Mouse (Mus musculus) lung, postnatal 36 days (tissue): ENCODE measurements around the gene Bptf.
"Not testable (repeated sequence)": the region's sequence is repeated elsewhere in the genome, so short reads cannot be mapped to it uniquely, and the experiment has no call there.

Experiments
- DNase-seq: peaks from one replicate; pipeline ENCODE4 v3.0.0; 2022; ENCODE audit warnings: mixed read lengths

Gene Bptf

DNA sequence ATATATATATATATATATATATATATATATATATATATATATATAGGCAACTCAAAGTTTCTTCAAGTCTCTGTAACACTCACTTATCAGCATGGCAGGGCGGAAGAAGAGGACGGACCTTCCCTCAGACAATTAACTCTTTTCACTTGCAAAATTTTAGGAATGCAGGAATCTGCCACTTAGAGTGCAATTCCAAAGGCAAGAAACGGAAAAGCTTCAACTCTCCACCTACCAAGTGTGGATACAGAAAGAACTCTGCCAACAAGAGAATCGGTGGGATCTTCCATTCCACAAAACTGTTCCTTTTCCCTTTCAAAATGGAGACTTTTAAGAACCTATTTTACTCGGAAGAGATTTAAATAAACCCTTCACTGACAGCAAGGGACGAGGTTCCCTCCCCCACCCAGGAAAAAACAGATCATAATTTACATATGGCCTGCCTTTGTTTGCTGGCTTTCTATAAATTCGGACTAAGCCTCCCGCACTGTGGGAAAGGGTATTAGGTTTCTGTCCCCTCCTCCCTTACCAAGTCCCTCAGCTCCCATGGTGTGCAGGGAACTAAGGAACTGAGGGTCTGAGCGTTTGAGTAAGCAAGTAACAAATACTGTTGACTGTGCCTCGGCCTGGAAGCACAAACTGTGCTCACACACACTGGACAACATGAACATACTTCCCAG, 17.9 kb downstream of the Bptf start:
- DNase-seq = no peak

DNA sequence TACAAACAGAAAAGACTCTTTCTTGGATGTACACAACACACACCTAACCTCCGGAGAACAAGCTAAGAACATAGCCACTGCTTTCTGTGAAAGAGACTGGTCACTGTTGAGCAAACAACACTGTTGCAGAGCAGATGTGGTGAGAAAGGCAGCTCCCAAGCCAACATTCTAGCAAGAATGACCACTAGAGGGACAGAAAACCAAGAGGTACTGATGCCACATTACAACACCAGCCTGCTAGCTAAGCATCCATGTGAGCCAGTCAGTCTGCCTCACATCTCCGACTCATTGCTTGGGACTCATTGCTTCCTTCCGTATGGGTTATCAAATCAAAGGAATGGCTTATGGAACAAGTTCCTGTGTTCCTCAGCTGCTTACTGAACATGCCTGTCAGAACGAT, 18.8 kb downstream of the Bptf start:
- peak; percentile 75 for DNase-seq

DNA sequence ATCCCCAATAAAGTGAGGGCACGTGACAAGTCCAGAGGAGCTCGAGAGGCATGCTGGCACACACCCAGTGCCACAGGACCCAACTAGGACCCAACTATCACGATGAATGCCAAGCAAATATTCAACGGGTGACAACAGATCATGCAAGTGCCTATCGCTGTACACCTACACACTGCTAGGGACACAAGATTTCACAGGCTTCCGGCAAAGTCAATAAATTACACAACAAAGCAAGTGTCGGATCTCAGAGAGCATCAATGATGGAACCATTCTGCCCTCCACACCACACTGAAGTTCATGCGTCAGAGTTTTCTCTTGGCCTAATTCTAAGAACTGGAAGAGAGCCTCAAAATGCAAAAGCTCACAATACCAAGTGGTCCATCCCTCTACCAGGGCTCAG, 22.3 kb downstream of the Bptf start:
- DNase-seq = no peak

DNA sequence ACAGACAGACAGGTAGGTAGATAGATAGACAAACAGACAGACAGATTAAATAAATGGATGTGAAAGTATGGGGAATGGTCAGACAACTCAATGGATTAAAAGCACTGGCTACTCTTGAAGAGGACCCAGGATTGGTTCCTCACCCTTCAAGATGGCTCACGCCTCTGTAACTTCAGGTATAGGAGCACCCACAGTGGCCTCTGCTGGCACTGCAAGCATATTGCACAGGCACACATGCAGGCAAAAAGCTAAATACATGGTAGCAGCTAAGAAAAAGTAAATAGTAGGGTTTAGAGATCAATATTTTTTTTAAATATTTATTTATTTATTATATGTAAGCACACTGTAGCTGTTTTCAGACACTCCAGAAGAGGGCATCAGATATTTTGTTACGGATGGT, 23.0 kb downstream of the Bptf start:
- no peak for DNase-seq

DNA sequence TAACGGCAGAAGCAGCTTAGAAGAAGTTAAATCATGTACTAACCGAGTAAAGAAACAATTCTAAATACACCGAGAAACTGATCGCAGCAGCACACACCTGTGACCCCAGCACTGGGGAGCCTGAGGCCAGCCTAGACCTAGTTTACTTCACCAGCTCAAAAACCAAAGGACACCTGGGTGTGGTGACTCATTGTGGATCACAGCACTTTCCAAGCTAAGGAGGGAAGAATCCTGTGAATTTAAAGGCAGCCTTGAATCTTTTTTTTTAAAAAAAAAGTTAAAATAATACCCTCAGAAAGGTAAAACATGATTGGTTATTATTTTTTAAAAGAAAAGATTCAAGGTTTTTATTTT, 24.2 kb downstream of the Bptf start:
- DNase-seq = no peak

DNA sequence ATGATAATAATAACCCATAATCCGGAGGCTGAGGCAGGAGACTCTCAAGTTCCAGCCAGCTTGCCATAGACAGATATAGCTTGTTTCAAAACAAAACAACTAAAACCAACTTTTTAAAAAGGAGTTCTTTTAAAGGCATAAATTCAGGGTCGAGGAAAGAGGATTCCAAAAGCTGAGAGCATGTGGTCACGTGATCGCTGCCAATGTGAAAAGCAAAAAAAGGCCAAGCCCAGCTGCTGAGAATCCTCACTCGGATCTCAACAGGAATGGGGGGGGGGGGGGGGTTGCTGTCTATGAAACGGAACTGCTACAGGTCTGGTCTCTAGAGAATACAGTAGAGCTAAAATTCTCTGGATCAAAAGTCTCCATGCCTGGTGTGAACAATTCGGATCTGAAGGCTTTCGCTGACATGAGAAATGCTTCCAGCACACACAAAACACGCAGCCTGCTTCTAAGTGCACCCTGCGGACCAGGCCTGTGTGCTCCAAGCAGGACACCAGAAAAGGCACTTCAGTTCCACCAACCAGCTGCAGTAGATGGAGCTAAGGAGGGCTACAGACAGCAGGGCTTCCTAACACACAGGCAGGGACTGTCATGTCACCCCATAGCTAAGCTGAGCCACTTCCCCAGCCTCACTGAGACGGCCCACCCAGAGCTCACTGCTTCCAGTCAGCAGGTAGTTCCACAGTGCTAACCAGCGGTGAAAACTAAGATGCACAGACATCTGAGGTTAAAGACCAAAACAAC, 24.8 kb downstream of the Bptf start:
- no peak for DNase-seq

DNA sequence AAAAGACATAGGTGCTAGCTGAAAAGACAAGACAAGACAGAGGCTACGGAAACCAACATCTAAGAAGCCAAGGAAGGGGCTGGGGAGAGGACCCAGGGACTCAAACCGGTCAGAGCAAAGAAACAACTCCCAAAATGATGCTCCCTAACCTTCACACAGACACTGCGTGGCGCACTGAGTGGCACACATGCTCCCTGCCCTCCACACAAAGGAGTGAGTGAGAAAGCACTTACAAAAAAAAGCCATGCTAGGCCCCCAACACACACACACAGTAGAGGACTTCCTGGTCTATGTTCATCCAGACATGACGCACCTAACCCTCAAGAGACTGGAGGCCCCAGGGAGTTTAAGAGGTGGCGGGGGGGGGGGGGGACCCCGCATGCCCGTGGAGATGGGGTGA, 25.5 kb downstream of the Bptf start:
- DNase-seq = no peak

DNA sequence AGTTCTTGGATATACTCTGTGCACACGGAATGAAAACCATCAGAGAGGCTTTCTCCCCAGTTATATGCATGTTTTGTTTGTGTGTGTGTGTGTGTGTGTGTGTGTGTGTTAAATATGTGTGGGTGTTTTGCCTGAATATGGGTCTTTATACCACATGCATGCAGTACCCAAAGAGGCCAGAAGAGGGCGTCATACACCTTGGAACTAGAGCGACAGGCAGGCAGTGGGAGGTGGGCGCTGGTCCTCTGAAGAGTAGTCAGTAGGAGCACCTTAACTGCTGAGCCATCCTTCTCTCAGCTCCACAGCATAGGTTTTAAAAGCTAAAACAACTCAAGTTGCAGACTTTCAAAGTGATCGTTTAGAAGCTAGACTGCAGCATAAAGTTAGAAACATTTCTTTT, 26.7 kb downstream of the Bptf start:
- peak; percentile 93 for DNase-seq

DNA sequence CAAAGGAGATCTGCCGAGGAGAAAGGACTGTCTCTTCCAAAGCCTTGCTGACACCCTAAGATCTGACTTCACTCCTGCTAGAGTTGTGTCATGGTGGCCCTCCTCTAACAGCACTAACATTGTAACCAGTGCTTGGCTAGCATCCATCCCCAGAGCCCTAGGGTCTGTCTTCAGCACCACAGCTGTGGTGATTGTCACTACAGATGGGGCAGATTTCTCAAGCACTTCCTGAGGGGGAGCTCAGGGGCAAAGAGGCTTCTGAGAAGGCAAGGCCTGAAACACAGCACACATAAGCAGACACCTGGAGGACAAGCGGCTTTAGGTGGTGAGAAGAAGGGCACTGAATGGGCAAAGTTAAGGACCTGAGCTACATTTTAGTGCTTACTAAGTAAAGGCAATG, 28.2 kb downstream of the Bptf start:
- DNase-seq = no peak

DNA sequence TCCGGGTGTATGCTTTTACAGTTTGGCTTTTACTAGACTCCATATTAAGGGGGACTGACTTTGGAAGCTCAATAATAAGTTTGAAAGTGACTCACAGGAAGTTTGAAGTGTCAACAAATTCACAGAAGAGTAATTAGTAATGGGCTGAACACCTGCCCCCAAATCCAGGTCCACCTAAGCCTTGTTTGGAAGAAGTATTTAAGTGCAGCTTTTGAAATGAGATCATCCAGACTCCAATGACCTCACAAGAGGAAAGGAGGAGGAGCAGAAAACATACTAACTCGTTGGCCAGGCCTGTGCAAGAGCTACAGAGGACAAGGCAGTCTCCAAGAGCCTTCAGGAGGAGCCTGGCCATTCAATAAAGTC, 28.7 kb downstream of the Bptf start:
- DNase-seq = no peak

DNA sequence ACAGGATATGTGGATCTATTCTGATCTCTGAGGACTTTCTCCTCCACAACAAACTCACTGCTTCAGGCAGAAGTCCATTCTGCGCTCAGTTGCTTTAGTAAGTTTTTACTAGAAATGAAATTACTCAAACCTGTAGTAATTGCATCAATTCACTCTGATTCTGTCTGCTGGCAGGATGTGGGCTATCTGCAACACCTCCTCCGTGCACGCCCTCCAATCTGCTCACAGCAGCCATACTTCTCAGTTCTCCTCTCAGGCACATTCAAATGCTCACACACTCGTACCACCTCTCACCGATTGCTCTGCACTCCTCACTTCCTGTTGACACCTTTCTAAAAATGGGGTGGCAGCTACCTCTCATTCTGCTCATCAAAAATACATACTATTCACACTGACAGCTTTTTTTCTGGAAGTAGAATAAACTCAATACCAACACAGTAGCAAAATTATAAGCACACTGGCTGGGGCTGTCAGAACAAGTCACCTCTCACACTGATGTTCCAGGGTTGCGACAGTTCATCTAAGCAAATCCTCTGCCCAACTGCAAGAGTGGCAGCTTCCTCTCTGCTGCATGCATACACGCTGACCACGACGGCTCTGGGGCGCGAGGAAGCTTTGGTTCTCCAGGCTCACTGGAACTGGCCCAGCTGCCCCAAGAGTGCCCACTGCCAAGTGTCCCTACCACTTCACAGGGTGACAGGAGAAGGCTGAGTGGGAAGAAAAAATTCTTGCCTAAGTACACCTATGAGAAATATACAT, 29.3 kb downstream of the Bptf start:
- DNase-seq = peak; percentile 63

DNA sequence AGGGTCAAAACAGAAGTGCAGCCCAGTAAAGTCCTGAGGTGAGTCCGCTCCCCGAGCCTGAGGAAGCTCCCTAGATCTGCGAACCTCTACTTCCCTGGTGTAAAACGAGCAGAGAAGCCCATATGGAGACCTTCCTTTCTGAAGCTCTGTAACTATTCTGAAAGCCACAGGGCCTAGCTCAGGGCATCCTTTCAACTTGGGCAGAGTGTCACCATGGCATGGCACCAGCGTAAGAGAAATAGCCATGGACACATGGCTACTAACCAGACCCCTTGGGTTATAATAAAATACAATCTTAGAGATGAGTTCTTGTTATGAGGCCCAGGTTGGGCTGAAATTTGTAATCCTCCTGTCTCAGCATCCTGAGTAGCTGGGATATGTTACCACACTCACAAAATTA, 35.0 kb downstream of the Bptf start:
- no peak for DNase-seq

DNA sequence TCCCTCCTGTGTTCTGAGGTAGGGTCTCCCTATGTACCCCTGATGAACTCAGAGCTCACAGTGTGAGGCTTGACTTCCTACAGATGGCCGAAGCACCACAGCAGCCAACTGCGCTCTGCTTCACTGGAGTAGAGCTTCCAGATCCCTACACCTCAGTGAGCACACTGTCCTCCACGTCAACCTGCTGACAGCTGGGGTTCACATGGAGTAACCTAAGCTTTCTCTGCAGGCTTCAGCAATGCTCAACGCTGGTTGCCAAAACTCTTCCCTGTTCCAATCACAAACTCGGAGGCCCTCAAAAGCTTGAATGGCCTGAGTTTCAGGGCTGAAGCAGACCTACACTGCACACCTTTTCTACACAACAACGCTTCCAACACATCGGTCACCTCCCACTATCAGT, 38.1 kb downstream of the Bptf start:
- no peak for DNase-seq

DNA sequence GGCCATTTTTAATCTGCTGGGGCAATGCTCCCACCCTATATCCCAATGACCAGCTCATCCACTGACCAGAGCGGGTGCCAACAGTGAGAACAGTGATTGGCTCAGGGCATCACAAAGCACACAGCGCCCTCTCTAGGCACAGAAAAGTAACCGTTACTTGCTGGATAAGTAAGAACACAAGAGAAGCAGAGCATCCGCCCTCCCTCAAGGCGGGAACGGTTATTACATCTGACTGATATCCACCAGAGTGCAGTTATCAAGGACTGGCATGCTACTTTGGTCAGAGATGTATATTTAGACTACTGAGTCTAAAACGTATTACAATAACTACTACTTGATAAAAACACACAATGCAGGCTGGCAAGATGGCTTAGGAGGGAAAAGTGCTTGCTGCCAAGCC, 39.3 kb downstream of the Bptf start:
- DNase-seq = no peak

DNA sequence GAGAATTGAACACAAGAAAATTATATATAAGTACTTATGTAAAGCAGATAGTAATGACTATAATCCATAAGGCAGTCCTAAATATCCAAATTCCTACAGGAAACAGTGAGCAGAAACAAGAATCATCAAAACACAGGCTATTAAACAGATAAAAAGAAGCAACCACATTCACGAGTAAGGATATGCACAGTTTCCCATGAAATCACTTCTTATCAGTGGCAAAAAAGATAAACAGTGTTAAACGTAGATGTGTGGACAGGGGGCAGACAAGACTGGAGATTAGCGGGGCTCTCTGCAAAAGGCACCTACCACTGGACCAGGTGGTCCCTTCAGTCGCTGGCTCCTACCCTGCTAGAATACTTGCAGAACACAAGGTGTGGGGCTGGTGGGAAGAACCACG, 46.1 kb downstream of the Bptf start:
- no peak for DNase-seq

DNA sequence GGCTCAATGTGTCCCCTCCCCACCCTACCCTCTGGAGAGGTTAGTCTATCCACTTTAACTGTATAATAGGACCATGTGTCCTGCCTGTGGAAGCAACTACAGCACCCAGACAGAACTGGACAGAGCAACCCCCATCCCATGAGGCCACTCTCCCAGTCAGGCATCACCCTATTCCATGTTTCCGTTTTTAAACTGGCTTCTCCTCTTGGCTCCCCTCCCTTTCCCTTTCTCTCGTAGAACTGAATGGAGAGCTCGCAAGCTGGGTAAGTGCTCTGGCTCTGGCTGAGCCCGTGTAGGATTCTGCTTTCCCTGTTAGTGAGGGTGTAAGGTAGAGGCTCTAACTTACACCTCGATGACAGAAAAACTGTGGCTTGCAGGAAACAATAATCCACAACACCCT, 48.4 kb downstream of the Bptf start:
- DNase-seq = no peak

DNA sequence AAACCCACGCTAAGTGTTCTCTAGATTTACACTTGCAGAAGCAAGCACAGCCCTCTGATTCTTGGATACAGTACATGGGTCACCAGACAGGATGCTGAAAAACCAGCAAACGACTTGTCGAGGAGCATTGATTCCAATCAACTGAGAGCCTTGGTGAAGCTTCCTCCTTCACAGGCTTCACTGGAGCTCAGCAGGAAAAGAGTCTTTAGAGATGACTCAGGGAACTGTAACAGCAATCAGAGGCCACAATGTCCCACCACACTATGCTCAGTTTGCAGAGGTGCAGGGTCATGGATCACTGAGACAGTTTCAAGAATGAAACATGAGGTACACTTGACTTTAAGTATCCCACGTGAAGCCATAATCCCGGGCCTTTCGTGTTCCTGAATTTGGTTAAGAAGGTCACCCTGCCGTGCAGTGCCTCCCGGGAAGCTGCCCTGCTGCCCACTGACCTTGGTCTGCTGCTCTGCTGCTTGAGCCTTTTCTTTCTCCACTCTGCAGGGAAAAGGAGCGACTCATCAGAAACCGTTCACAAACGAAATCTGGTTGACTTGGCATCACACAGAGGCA, 66.6 kb downstream of the Bptf start:
- no peak for DNase-seq

DNA sequence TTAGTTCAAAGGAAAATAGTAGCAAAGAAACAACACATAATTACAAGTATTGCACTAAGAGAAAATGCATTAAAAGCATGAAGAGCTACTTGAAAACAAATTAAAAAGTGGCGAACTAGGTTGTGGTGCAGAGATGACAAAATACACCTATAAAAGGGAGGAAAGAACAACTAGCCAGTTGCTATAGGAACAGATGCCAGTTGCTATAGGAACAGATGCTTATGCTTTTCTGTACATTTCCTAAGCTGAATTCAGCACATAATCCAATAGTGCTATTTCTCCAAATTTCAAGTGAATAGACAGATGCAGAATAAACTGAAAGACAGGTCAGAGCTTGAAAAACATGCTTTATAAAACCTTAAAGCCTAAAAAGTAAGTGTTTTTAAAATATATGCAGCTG, 67.3 kb downstream of the Bptf start:
- no peak for DNase-seq

DNA sequence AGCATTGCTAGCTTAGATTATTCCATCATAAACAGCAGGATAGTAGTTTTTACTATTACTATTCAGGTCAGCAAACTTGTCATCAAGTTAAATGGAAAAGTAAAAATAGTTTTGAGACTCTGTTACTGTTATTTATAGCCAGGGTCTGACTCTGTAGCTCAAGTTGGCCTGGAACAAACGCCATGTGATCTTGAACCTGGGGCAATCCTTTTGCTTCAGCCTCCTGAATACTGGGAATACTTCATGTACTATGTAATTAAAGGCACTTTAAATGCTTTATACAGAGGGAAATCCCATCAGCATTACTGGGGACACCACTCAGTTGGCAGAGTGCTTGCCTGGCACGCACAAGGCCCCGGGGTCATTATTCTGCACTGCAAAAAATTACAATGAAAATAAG, 68.9 kb downstream of the Bptf start:
- DNase-seq = no peak

DNA sequence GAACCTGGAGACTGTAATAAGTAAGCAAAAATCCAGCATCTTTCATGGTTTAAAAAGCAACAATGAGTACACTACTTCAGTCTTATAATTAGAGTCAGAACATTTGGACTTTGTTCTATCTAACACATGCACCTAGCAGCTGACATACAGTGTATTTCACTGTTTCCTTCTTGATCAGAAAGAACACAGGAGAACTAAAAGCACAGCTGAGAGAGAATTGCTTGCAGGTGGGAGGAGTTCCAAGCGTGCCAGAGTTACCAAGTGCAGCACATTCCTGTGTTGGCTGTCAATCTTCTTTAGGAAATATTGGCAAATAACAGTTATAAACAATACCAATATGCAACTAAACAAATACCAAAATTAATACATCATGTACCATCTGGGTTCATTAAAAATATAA, 71.0 kb downstream of the Bptf start:
- no peak for DNase-seq

DNA sequence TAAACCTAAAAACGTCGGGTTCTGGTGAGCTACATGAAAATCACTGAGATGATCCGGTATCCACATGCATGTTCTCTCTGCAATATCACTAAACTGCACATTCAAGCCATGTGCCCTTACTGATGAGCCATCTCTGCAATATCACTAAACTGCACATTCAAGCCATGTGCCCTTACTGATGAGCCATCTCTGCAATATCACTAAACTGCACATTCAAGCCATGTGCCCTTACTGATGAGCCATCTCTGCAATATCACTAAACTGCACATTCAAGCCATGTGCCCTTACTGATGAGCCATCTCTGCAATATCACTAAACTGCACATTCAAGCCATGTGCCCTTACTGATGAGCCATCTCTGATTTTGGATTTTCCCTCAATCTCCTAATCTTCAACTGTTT, 72.3 kb downstream of the Bptf start:
- DNase-seq = not testable (repeated sequence)

DNA sequence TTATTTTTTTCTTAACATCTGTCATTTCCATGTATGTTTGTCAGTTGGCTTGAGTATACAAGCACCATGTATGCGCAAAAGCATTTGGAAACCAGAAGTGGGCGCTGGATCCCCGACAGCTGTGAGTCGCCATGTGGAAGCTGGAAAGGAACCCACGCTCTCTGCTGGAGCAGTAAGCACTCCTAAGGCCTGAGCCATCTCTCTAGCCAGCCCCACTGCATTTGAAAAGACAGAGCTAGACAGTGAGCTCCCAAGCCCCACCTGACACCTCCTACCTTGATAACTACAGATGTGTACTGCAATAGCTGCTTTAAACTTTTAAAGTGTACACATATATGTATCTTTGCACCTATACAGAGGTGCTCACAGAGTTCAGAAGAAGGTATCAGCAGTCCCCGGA, 74.5 kb downstream of the Bptf start:
- DNase-seq = no peak

DNA sequence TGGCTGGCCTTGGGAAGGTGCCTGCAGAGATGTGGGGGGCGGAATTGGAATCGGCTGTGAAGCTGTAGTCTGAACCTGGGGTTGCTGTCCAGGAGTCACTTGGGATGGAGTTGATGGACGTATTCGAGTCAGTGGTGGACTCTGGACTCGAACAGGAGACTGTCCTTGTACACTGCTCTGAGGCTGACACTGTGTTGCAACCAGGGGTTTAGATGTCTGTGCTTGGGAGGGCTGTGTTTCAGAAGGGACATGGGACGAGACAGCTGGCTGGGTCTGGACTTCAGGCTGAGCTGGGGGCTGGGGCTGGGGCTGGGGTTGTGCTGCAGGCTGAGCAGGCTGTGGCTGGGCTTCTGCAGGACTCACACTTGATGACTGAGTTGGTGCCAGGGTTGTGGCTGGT, 77.1 kb downstream of the Bptf start:
- no peak for DNase-seq
